Mouse (Mus musculus): Measurements from ENCODE around the gene 1810055G02Rik. TPM values are rescaled to one million over a fixed set of nuclear protein-coding genes. Genes with fewer than 3 reads are reported as not detected.

The 1810055G02Rik gene
- polyA plus RNA-seq, 1 experiment from 2014 or later: 48.2 TPM

DNA sequence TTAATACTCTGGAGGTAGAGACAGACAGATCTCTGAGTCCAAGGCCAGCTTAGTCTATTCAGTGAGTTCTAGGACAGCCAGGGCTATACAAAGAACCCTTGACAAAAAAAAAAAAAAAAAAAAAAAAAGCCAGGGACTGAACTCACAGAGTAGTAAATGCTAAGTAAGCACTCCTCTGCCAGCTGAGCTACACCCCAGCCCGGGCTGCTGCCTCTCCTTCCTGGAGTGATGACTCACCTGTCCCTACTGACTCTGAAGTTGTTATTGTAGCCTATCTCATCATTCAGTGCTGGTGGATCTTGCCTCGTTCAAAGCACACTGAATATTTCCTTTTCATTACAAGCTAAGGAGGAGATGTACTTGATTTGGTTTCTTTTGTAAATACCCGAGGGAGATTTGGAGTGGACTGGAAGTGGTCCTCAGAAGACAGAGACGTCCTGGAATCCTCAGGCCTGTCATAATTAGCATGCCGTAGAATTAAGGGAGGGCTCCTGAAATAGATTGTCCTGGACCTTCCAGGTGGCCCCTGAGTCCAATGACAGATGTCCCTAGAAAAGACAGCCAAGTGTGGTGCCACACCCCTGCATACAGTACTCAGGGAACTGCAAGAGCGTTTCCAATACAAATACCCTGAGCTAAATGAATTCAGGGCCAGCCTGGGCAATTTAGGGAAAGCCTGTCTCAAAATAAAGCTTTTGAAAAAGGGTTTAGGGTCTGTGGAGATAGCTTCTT, 15.5 kb upstream of the 1810055G02Rik start:
- WGBS (ENCODE audit: insufficient replicate concordance): 55% methylated on average over 6 of the region's 6 CpGs
- ATAC-seq: no peak
- no peaks in the 10 kb centered on the region for H3K27me3 ChIP-seq (ENCODE audit: insufficient read depth, low read length)
- no peaks in the 10 kb centered on the region for H3K36me3 ChIP-seq (replicated peaks; ENCODE audit: insufficient read depth, low read length)
- no peak overlapping the region for H3K9ac ChIP-seq (replicated peaks)
- no peaks in the 10 kb centered on the region for H3K9me3 ChIP-seq (ENCODE audit: low read length)
- no peak for DNase-seq
- no peak overlapping the region for H3K4me2 ChIP-seq (ENCODE audit: low read depth, low read length)
- H3K4me1 ChIP-seq (ENCODE audit: insufficient read depth): peaks cover 14% of the 10 kb centered on the region
- H3K4me3 ChIP-seq (ENCODE audit: low read depth, low read length): no peak overlapping the region
- no peak overlapping the region for H3K27ac ChIP-seq (ENCODE audit: low read depth)
- TF ChIP-seq CTCF (IDR thresholded peaks at IDR 0.05; ENCODE audit: low read depth) (no peak), EP300 (IDR thresholded peaks at IDR 0.05; ENCODE audit: low read depth) (no peak)

DNA sequence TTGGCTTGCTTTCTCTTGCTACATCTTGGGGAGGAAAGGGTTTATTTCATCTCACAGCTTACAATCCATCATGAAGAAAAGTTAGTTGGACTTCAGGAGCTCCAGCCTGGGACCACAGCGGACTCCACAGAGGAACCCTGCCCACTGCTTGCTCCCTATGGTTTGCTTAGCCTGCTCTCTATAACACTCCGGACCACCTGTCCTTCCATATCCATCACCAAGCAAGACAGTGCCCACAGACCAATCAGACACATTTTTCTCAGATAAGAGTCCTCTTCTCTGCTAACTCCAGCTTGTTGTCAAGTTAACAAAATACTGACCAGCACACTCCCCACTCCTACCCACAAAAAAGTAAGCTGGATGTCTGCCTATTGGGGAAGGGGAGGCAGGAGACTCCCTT, 13.6 kb upstream of the 1810055G02Rik start:
- Histone ChIP-seq H3K27me3 (ENCODE audit: insufficient read depth, low read length) (no peaks in the 10 kb centered on the region), H3K36me3 (replicated peaks; ENCODE audit: insufficient read depth, low read length) (no peaks in the 10 kb centered on the region), H3K4me2 (ENCODE audit: low read depth, low read length) (no peak overlapping the region), H3K9me3 (ENCODE audit: low read length) (no peaks in the 10 kb centered on the region), H3K4me3 (ENCODE audit: low read depth, low read length) (no peak overlapping the region), H3K4me1 (ENCODE audit: insufficient read depth) (peaks cover 10% of the 10 kb centered on the region), H3K27ac (ENCODE audit: low read depth) (0 out of 2 replicates have a peak overlapping the region, but pooled peaks have one; percentile 68), H3K9ac (replicated peaks) (no peak overlapping the region)
- no peak for DNase-seq
- TF ChIP-seq CTCF (IDR thresholded peaks at IDR 0.05; ENCODE audit: low read depth): no peak
- TF ChIP-seq EP300 (IDR thresholded peaks at IDR 0.05; ENCODE audit: low read depth): no peak
- ATAC-seq: no peak
- WGBS (ENCODE audit: insufficient replicate concordance): 75% methylated on average over 2 of the region's 2 CpGs

DNA sequence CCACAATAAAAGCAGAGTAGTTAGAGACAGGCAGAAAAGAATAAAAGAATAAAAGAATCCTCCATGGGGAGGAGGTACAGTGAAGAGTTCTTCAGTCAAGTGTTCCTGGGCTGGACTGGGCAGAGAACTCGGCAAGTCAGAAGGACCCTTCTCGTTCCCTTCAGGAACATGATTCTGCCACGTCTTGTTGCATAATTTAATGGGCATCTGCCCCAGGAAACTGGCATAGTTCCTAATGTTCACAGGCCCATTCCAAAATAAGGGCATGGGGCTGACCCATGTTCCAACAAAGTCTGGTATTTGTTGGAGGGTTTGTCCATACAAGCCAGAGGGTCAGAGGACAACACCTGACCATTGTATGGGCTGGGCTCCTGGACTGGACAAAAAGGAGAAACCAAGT, 13.1 kb upstream of the 1810055G02Rik start:
- H3K9ac ChIP-seq (replicated peaks): no peak overlapping the region
- no peak for DNase-seq
- no peak for ATAC-seq
- no peaks in the 10 kb centered on the region for H3K36me3 ChIP-seq (replicated peaks; ENCODE audit: insufficient read depth, low read length)
- no peak overlapping the region for H3K4me2 ChIP-seq (ENCODE audit: low read depth, low read length)
- no peak overlapping the region for H3K4me3 ChIP-seq (ENCODE audit: low read depth, low read length)
- H3K9me3 ChIP-seq (ENCODE audit: low read length): no peaks in the 10 kb centered on the region
- no peaks in the 10 kb centered on the region for H3K27me3 ChIP-seq (ENCODE audit: insufficient read depth, low read length)
- WGBS (ENCODE audit: insufficient replicate concordance): 62% methylated on average over 3 of the region's 3 CpGs
- peaks cover 13% of the 10 kb centered on the region for H3K4me1 ChIP-seq (ENCODE audit: insufficient read depth)
- H3K27ac ChIP-seq (ENCODE audit: low read depth): peak overlapping the region; percentile 68
- TF ChIP-seq CTCF (IDR thresholded peaks at IDR 0.05; ENCODE audit: low read depth) (no peak), EP300 (IDR thresholded peaks at IDR 0.05; ENCODE audit: low read depth) (no peak)

DNA sequence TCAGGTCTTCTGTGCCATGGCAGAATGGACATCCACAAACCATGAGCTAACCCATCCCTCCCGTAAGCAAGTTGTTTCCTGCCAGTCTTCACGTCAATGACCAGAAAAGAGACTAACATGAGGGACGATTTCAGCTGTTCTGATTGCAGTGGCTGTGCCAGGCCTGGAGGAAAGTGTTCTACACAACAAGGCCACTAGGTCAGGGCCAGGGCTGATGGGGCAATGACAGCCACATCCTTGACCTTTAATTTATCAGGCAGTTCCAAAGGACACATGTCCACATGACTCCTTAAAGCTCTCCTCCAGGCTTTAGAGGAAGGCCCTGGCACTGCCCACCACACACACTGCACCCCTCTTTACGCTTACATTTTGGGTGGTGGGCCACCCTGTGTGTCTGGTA, 12.6 kb upstream of the 1810055G02Rik start:
- peak; percentile 46 for ATAC-seq
- no peak overlapping the region for H3K4me2 ChIP-seq (ENCODE audit: low read depth, low read length)
- H3K9me3 ChIP-seq (ENCODE audit: low read length): no peaks in the 10 kb centered on the region
- H3K4me1 ChIP-seq (ENCODE audit: insufficient read depth): peaks cover 15% of the 10 kb centered on the region
- 69% methylated on average over 4 of the region's 4 CpGs for WGBS (ENCODE audit: insufficient replicate concordance)
- H3K27me3 ChIP-seq (ENCODE audit: insufficient read depth, low read length): no peaks in the 10 kb centered on the region
- no peak overlapping the region for H3K9ac ChIP-seq (replicated peaks)
- no peak for TF ChIP-seq CTCF (IDR thresholded peaks at IDR 0.05; ENCODE audit: low read depth)
- TF ChIP-seq EP300 (IDR thresholded peaks at IDR 0.05; ENCODE audit: low read depth): peak; percentile 42; the same call in 1 of the 2 replicates
- peak overlapping the region; percentile 68 for H3K27ac ChIP-seq (ENCODE audit: low read depth)
- no peak overlapping the region for H3K4me3 ChIP-seq (ENCODE audit: low read depth, low read length)
- H3K36me3 ChIP-seq (replicated peaks; ENCODE audit: insufficient read depth, low read length): no peaks in the 10 kb centered on the region
- DNase-seq: no peak

DNA sequence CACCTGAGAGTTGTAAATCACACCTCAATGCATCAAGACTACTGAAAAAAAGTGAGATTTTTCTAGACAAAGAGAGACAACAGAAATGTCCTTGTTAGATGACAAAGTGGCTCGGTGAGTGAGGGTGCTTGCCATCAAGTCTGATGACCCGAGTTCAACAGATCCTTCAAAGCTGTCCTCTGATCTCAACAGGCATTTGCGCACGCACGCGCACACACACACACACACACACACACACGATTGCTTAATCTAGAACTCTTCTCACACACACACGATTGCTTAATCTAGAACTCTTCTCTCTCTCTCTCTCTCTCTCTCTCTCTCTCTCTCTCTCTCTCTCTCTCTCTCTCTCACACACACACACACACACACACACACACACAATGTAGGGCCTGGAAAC, 12.1 kb upstream of the 1810055G02Rik start:
- TF ChIP-seq CTCF (IDR thresholded peaks at IDR 0.05; ENCODE audit: low read depth) (no peak), EP300 (IDR thresholded peaks at IDR 0.05; ENCODE audit: low read depth) (no peak)
- Histone ChIP-seq H3K4me1 (ENCODE audit: insufficient read depth) (peaks cover 15% of the 10 kb centered on the region), H3K9ac (replicated peaks) (no peak overlapping the region), H3K9me3 (ENCODE audit: low read length) (no peaks in the 10 kb centered on the region), H3K4me2 (ENCODE audit: low read depth, low read length) (no peak overlapping the region), H3K36me3 (replicated peaks; ENCODE audit: insufficient read depth, low read length) (no peaks in the 10 kb centered on the region), H3K4me3 (ENCODE audit: low read depth, low read length) (no peak overlapping the region), H3K27me3 (ENCODE audit: insufficient read depth, low read length) (no peaks in the 10 kb centered on the region), H3K27ac (ENCODE audit: low read depth) (peak overlapping the region; percentile 68)
- no peak for DNase-seq
- ATAC-seq: peak; percentile 14; the same call in 1 of the 2 replicates
- 52% methylated on average over 8 of the region's 8 CpGs for WGBS (ENCODE audit: insufficient replicate concordance)

DNA sequence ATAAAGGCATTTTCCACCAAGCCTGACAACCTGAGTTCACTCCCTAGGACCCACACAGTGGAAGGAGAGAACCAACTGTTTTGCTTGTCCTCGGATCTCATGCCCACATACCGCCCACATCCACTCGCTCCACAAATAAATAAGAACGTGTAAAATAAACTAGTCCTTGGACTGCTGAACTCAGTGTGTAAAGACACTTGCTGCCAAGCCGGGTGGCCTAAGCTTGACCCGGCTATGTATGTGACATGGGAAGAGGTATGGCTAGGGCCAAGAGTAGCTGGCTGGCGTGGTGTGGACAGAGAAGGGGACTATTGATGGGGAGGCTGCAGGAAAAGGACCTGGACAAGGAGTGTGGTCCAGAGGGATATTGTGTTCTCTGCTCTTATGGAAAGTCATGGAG, 10.1 kb upstream of the 1810055G02Rik start:
- Histone ChIP-seq H3K9me3 (ENCODE audit: low read length) (no peaks in the 10 kb centered on the region), H3K27ac (ENCODE audit: low read depth) (peak overlapping the region; percentile 82), H3K4me1 (ENCODE audit: insufficient read depth) (peaks cover 13% of the 10 kb centered on the region), H3K9ac (replicated peaks) (peak overlapping the region; percentile 48), H3K4me3 (ENCODE audit: low read depth, low read length) (no peak overlapping the region), H3K36me3 (replicated peaks; ENCODE audit: insufficient read depth, low read length) (no peaks in the 10 kb centered on the region), H3K27me3 (ENCODE audit: insufficient read depth, low read length) (no peaks in the 10 kb centered on the region), H3K4me2 (ENCODE audit: low read depth, low read length) (peak overlapping the region; percentile 40; the same call in 1 of the 2 replicates)
- DNase-seq (peak; percentile 54), ATAC-seq (peak; percentile 82)
- peak; percentile 44; the same call in 1 of the 2 replicates for TF ChIP-seq EP300 (IDR thresholded peaks at IDR 0.05; ENCODE audit: low read depth)
- TF ChIP-seq CTCF (IDR thresholded peaks at IDR 0.05; ENCODE audit: low read depth): no peak
- 64% methylated on average over 7 of the region's 7 CpGs for WGBS (ENCODE audit: insufficient replicate concordance)
